Mouse (Mus musculus) CD8-positive naive resting alpha-beta T cell, adult 2 months (primary cell): ENCODE data around the gene Tnfaip3.

Experiments used
- DNase-seq, 2 experiments: peaks; one replicate each; pipeline ENCODE4 v3.0.0; 2022; ENCODE audit warnings: low read depth in 2 of 2, low spot score in 2 of 2

The Tnfaip3 gene

GRCm38 (mm10) chr10:18974486-18974885 is 41.0 kb downstream of the Tnfaip3 start:
- DNase-seq = no peak

GRCm38 (mm10) chr10:18966893-18967292 is 48.6 kb downstream of the Tnfaip3 start:
- DNase-seq = no peak

GRCm38 (mm10) chr10:18965601-18966000 is 49.9 kb downstream of the Tnfaip3 start:
- no peak for DNase-seq

- peak in 1 of 2 experiments; percentile 23 for DNase-seq
Measured at GRCm38 (mm10) chr10:18964856-18965255, 50.6 kb downstream of the Tnfaip3 start.

- DNase-seq = no peak
Measured at GRCm38 (mm10) chr10:18959777-18960492, 55.5 kb downstream of the Tnfaip3 start.

GRCm38 (mm10) chr10:18953706-18954071 is 61.8 kb downstream of the Tnfaip3 start:
- peak in 1 of 2 experiments; percentile 8 for DNase-seq

GRCm38 (mm10) chr10:18953011-18953705 is 62.3 kb downstream of the Tnfaip3 start:
- no peak for DNase-seq
